Mouse (Mus musculus): ENCODE measurements around the gene Fchsd2.

Gene Fchsd2

DNA sequence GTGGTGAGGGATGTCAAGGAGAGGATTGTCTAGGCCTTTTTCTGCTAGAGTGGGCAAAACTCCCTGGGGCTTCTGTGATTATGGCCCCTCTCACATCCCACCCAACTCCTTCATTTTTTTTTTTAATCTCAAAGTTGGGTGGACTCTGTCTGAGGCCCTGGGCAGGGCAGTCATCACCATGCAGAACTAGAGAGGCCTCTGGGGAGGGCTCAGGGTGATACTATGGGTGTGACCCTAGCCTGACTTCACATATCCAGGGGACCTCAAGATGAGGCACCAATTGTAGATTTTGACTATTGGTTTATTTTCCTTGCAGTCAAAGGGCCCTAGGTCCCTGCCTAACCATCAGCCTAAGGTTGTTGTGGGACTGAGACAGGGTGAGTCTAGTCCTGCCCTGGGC, 223.0 kb downstream of the Fchsd2 start:
- no peak for DNase-seq (ENCODE audit: extremely low read depth, low read depth)

DNA sequence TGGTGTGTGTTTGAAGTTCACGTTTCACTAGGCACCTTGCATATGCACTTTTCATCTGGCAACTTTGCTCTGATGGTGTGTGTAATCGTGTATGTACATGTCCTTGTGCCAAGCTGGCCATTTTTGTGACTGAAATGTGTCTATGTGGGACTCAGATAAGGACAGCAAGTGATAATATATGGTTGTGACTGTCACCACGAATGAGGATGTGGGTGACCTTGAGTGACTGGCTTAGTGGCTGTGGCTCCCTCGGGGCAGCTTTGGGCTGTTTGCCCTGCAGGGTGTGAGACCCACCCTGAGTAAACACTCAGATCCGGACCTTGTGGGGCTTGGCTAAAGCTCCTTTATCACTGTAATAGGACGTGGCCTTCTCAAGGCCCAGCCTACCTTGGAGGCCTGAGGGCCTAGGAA, 223.9 kb downstream of the Fchsd2 start:
- no peak for DNase-seq (ENCODE audit: extremely low read depth, low read depth)

DNA sequence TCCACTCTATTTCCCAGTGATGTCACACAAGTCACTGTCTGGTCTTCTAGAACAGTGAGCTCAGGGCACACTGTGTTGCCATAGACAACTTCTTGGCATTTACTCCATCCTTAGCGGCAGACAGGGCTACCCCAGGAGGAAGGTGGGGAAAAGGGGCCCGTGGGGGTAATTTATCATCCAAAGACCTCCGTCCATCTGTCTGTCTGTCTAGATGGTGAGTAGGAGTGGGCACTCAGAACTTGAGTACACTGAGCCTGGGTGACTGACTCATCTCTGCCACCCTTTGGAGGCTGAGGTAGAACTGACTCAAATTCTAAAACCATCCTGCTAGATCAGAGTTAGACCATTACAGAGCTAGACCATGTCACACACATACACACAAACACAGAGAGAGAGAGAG, 224.4 kb downstream of the Fchsd2 start, which contains the start of gene Stard10:
Stard10 (plus strand) TSS at position 73 of the 400 bp plus-strand sequence.
- DNase-seq (ENCODE audit: extremely low read depth, low read depth): no peak

DNA sequence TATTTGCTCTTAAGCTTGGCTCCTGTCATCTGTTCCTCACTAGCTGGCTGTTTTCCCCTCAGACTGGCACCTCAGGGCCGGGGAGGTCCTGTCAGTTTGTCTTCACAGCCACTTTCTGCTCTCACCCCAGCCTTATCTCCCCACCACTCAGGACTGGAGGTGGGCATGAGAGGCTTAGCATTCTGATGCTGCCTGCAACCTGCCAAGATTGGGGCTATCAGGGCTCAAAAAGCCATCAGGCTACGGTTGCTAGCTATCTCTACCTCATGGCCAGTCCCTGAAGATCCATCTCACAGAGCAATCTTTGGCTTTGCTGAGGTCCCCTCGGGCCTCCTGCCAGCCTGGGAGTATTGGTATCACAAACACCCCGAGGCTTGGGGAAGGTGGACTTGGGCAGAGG, 226.2 kb downstream of the Fchsd2 start:
- DNase-seq (ENCODE audit: extremely low read depth, low read depth): no peak

DNA sequence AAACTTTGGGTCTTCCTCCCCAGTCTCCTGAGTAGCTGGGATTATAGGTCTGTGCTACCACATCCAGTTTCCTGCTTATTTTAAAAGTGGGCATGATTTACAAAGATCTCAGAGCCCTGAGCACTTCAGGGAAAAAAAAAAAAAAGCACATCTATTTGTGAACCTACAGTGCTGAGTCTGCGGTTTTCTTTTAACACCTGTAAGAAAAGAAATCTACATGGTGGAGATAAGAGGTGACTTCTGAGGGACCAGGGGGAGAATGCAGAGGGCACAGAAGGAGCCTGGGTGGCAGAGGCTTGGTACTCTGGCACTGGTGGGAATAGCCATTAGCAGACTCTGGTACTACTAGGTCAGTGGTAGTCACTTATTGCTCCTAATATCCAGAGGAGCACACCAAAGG, 227.1 kb downstream of the Fchsd2 start:
- DNase-seq (ENCODE audit: extremely low read depth, low read depth): no peak

DNA sequence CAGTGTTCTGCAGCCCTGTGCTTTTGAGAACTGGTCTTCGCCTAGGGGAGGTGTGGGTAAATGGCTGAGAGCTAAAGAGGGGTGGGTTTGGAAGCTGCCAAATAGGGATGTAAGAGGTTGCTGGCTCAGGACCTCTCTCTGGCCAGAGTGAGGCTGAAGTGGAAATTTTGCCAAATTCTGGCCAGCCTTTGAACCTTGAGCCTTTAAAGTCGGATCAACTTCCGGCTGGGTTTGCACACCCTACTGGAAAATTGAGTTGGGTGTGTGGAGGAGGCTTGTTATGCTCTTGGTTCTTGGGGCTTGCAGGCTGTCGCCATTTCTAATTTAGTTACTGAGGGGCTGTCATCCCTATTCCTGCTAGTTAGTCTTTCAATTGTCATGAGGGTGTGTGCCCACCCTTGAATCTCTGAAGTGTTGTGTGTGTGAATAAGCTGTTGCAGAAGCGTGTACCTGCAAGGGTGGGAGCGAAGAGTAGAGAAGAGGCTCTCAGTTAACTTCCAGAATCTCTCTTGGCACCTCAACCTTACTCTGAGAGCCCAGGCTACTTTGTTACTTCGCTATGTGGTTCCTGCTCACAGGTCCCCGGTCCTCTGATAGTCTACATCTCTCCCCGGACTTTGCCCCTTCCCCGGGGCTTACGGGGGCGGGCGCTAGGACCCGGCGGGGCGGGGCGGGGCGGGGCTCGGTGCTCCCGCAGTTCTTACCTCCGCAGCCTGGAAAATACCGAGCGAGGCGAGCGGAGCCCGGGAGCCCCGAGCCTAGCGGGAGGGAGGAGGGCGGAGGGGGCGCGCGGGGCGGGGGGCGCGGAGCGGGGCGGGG, 227.9 kb downstream of the Fchsd2 start:
- no peak for DNase-seq (ENCODE audit: extremely low read depth, low read depth)

DNA sequence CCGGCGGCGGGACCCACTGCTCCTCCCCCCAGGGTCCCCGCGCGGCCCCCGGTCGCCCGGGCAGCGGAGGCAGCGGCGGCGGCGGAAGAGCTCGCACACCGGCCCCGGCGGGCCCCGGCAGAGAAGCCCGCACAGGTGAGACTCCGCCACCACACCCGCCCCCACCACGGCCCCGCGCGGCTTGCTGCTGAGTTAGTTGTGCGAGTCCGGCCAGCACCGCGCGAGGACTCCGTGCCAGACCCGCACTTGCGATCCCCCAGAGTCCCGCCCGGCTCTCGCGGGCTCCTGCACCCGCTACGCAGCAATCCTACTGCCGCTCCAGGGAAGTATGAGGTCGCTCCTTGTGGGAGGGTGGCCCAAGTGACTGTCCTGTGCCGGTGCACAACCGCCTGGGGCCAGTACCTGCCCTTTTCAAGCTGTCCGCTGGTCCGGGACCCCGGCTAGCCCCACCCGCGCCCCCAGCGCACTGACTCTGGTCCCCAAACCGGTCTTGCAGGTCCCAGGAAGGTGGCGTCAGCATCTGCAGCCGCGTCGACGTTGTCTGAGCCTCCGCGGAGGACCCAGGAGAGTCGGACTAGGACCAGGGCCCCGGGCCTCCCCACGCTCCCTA, 228.7 kb downstream of the Fchsd2 start:
- DNase-seq (ENCODE audit: extremely low read depth, low read depth): no peak

DNA sequence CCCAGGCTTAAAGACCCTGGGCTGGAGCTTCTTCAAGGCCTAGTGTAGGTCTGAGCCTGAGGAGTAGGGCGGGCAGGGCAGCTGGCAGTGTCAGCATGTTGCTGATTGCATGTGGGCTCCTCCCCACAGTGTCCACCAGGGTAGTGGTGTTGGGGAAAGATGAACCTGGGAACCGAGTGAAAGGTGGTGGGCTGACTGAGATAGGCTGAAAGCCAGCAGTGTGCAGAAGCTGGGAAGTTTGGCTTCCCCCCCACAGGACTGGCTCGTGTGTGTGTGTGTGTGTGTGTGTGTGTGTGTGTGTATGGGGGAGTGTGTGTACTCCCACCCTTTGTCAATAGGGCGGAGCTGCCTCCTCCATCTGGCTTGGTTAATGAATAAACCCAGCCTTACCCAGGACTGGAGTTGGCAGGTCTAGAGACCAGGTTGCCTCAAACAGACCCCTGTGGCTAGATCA, 230.5 kb downstream of the Fchsd2 start:
- DNase-seq (ENCODE audit: extremely low read depth, low read depth): no peak

DNA sequence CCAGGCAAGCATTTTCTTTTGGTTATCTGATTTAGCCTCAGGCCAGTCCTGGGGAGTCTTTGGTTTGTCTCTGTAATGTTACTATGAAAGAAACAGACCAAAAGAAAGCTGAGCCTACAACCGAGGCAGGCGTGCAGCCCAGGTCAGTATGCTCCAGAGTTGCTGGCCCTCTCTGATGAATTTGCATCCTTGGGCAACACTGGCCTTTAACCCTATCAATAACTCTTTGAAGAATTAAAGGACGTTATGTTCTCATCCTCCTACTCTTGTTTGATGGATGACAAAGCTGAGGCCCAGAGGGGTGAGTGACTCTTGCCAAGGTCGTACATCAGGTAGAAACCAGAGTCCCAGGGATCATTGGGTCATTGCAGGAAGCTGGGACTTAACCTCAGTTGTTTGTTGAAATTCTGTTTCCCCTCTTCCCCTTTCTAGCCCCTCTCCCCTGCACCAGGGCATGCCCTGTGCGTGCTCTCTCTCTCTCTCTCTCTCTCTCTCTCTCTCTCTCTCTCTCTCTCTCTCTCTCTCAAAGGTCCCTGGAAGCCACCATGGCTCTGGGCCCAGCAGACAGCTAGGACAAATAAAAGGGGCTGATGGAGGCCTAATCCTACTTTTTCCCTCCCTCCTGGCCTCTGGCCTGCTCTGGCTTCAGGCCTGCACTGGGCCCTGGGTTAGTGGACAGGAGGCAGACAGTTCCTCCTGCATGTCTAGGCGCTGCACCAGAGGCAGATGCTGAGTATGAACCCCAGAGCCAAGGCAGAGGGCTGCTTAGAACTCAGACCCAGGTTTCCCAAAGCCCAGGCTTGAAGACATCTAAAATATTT, 231.7 kb downstream of the Fchsd2 start:
- DNase-seq (ENCODE audit: extremely low read depth, low read depth): no peak

DNA sequence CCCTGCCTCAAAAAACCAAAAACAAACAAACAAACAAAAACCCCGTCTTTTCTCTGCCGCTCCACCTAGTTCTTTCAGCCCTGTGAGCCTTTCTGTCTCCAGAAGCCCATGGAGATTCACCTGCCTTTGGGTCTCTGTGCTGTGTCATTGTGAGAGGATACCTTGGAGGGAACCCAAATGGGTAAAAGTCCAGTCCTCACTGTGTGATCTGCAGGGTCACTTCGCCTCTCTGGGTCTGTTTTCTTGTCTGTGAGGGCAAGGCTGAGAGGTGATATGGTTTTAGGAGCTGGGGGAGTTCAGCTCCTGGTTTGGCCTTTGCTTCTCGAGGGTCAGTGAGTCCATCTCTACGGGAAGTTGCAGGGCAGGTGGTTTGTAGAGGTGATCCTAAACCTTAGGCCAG, 233.3 kb downstream of the Fchsd2 start:
- no peak for DNase-seq (ENCODE audit: extremely low read depth, low read depth)

DNA sequence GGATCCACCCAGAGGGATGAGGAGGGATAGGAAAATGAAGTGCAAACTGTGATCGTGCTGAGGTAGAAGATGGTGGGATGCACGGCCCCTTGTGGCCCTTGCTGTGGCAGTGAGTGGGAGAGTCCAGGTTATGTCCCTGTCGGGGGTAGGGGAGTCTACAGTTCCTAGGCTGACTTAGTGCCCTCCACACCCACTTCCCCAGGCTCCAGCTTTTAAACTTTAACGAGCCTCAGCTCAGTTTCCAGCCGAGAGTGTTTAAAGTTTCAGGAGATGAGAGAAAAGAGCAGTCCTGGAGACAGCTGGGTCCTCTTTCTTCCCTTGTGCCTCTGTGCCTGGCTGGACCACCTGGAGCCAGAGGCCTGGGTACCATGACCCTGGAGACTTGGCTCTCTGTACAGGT, 234.6 kb downstream of the Fchsd2 start:
- no peak for DNase-seq (ENCODE audit: extremely low read depth, low read depth)

DNA sequence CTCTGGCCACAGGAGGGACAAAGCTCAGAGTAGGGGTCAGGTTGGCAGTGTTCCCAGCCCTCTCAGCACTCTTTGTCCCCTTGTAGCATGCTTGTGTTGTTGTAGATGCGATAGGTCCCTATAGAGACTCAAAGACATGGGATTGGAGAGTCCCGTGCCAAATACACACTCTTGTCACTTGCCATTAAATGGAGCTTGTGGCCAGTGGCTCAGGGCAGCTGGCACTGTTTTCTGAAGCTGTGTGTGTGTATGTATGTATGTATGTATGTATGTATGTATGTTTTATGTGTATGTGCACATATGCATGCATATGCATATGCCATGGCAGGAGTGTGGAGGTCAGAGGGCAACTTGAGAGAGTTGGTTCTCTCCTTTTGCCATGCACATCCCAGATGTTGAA, 235.1 kb downstream of the Fchsd2 start:
- DNase-seq (ENCODE audit: extremely low read depth, low read depth): no peak

DNA sequence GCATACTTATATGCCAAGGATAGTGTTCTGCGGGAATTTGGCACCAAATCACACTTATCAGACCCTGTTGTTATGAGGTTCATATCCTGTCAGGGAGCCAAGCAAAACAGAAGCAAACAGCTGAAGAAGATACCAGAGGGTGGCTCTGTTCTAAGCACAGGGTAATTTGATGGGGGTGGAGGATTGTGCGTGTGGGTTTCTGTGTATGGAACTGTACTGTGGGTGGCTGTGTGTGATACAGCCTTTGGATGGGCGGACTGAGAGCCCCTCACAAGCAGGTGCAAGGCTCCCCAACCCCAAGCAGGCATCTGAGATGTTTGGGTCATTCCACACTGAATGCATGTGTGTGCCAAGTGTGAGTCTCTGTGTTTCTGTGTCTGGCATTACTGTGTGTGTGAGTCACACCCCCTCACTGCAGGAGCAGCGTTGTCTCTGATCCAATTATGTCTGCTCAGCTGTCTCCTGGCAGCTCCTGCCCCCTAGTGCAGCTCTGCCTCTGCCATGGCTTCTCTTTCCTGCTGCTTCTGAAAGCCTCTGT, 236.0 kb downstream of the Fchsd2 start:
- no peak for DNase-seq (ENCODE audit: extremely low read depth, low read depth)

DNA sequence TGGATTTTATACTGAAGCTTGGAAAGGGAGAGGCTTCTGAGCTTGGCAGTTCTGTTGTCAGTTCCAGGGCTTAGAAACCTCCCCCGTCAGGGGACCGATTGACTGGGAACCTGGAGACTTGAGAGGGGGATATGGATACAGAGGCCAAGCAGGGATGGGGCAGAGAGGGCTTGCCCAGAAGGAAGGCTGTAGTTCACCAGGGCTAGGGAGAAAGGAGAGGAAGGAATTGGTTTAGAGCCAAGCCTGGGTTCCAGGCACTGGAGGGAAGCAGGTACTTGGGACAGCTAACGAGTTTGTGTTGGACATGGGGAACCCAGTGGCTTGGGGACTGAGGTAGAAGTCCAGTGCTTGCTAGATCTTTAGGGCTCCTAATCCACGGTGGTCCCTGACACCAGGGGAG, 236.9 kb downstream of the Fchsd2 start:
- no peak for DNase-seq (ENCODE audit: extremely low read depth, low read depth)

DNA sequence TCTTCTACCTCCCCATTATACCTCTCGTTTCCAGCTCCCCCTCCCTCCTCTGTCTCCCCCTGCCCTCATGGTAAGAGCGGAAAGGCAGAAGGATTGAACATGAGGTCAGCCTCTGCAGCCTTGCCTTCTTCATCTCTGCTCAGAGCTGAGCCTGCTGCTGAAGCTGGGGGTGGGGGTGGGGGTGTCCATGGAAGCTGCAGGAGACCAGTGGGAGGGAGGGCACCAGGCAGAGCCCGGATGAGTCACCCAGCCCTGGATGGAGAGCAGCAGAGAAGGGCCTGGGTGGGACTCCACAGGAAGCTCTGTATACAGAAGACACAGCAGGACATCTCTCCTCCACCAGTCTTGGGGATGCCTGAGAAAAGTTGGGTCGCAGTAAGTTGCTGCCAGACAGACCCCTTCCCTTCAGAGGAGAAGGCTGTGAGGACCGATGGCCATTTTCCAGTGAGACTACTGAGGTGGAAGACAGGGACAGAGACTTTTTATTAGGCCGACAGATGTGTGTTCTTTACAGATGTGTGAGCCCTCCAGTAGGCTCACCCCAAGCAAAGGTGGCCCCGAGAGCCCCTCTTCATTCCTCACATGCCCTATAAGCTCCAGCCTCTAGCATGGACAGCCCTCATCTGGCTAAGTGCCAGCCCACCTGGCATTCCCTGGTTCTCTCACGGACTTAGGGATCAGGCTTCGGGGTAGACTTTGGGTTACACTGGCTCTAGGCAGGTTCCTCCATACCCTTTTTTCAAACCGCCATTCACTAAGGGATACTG, 237.6 kb downstream of the Fchsd2 start:
- no peak for DNase-seq (ENCODE audit: extremely low read depth, low read depth)

DNA sequence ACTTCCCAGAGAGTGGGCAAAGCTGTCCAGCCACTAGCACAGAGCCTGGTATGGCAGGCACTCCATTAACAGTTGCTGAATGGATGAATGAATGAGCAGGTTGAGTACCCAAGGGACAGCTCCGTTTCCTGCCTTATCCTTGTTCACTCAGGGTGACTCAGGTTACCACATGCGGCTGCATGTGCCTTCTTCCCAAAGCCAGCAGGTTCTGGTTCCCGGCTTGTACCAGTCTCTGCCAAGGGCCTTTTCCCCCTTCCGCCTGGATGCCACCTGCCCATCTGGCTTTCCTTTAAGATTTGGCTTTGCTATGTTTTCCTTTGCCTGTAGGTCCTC, 238.1 kb downstream of the Fchsd2 start:
- DNase-seq (ENCODE audit: extremely low read depth, low read depth): no peak

DNA sequence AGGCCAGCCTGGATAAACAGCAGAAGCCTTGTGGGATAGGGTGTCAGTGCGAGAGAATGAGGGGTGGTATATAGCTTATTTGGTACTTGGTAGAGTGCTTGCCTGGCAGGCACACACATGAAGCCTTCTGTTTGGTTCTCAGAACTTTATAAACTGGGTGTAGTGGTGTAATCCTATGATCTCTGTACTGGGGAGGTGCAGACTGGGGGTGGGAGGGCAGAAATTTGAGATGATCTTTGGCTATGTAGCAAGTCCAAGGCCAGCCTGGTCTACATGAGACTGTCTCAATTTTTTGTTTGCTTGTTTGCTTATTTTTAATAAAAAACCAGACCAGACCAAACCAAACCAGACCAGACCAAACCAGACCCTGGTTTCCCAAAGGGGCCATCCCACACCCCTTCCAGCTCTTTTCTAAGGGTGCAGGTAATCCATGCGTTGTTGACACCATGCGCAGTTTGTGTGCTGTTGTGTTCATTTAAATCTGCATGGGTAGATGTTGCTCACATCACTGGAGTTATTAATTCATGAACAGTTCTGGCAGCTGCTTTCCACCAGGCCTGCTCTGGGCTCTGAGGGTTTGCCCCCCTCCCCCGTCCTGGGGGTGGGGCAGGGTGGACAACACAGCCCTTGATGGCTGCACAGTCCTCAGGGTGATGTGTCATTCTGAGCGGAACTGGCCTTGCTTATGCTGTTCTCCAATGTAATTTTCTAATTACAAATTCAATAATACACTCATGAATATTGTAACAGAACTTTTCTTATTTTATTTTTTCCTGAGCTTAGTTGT, 239.6 kb downstream of the Fchsd2 start:
- no peak for DNase-seq (ENCODE audit: extremely low read depth, low read depth)

All from MEL-GATA-1-ER (cell line).